Mouse (Mus musculus): ENCODE results near the gene Apela.
A peak's percentile ranks its signal among the peaks of the same experiment; 100 is the strongest.
"Not testable (repeated sequence)": the region's sequence is repeated elsewhere in the genome, so short reads cannot be mapped to it uniquely, and the experiment has no call there.

The Apela gene

DNA sequence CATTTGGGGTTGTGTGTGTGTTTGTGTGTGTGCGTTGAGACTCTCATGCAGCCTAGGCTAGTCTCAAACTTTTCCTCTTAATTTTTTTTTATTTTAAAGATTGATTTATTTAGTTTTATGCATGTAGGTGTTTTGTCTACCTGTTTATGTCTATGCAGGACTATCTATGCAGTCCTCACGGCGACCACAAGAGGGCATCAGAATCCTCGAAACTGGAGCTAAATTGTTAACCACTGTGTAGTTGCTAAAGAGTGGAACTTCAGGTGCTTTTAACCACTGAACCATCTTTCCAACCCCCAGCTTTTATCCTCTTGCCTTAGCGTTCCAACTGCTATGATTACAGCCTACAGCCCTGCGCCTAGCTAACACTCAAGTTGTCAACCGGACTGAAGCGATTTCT is 14.7 kb downstream of the Apela start:
- DNase-seq: peak; percentile 75

DNA sequence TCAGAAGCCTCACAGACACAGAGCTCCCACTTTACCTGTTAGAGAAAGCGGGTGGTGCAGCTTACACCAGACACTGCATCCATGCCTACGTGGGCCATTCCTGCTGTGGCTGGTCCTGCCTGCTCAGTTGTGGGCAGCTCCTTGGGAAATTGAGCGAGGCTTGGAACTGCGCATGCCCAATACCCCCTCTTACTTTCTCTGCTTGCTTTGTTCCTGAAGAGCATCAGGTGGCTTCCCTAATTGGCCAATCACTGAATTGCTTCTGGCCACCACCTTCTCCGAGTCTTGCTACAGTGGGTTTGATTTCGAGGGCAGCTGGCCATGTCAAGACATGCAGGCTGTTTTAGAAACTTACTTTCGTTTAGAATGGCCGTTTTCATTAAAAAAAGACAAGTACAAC is 18.7 kb downstream of the Apela start, which contains the start of the genes Trim61 and Trim60:
Gene Trim61 (minus strand): TSS at position 101 of the 400 bp plus-strand sequence.
Gene Trim60 (minus strand): TSS at position 162 of the 400 bp plus-strand sequence.
- DNase-seq: no peak

DNA sequence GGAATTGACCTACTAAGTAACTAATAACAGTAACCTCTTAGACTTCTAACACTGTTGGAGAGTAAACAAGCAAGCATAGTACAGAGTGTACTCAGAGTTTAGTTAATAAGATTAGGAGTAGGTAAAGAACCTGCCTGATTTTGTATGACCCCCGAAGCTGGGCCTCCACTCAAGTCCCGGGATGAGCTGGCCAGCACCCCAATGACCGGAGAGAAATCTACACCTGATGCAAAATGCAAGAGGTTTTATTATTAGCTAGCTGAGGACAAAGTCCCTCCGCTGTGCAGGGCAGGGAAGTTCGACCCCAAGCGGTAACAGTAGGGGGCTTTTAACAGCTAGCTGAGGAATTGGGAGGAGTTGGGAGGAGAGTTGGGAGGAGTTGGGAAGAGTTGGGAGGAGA is 29.5 kb downstream of the Apela start:
- DNase-seq: not testable (repeated sequence)

DNA sequence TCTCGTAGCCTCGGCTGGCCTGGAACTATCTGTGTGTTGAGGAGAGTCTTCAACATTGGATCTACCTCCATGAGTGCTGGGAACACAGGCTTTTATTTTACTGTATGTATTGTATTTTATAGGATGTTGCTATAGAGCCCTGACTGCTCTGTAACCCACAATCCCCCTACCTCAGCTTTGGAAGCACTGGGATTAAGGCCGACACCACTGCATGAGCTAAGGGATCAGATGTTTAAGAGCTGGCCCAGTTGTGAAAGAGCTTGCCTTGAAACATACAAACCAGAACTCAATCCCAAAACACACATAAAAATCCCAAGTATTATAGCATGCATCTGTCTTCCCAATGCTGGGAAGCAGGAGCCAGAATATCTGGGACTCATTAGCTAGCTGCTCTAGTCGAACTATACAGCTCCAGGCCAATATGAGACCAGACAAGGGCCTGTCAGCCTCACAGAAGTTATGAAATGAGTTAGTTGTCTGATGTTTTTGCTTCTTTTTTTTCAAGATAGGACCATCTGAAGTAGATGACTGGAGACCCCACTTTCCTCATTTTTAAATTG is 38.2 kb downstream of the Apela start:
- DNase-seq: no peak

DNA sequence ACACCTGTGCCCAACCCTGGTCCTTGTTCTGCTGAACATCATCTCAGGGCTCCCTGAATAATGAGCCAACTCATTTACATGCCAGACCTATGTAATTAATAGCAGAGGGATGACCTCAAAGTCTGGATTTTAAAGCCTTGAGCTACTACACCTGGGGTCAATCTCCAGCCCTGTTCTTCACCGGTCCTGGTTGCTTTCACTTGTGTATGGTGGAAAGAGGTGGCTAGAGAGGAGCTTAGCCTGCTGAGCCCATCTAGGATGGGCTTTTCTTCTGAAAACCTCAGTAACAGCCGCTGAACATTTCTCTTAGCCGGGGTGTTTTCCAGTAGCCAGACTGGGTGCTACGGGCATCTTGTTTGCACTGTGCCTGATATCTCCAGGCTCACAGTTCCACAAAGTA is 49.4 kb downstream of the Apela start, which contains the start of gene Trim75:
Gene Trim75 (minus strand): TSS at position 101 of the 400 bp plus-strand sequence.
- no peak for DNase-seq

DNA sequence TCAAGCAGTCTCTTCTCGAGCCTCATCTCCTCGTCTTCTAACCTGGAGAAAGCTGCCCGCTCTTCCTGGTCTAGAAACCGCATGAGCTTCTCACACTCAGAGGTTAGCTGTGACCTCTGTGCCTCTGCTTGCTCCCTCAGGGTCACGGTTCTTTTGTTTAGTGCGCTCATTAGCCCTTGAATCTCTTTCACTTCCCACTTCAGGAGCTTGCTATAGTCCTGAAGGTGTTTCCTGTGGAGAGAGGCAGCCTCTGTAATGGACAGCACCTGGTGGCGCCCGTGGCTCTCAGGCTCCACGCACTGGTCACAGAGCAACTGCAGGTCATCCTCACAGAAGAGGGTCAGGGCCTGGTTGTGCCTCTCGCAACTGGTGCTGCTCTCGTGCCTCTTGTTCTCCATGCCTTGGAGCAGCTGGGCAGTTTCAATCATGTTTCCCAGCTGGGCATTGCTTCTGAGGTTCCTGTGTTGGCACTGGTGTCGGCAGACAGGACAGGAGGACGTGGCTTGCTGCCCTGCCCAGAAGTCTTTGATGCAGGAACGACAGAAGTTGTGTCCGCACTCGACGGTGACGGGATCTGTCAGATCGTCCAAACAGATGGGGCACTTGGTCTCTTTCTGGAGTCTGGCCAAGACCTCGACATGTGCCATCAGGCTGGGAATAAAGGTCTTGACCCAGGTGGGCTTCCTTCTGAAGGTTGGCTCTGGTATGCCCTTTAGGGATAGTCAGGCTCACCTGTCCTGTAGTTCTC is 53.8 kb downstream of the Apela start:
- no peak for DNase-seq
